Mouse (Mus musculus) forebrain, embryonic 15.5 days (tissue): ENCODE measurements around the gene Gm27021. TPM values are rescaled to one million over a fixed set of nuclear protein-coding genes. Genes with fewer than 3 reads are reported as not detected.

Experiments
- polyA plus RNA-seq: library from polyadenylated mRNA; unstranded; fragments of >200 nt; fragmentation: Nextera tagmentation; extraction: Ambion mirVana; gene quantifications from 2 replicates; pipeline ENCODE4 v1.2.1, GENCODE M21; 2015

Gm27021 gene
- polyA plus RNA-seq, 1 experiment from 2014 or later, result 6.6 TPM

Other genes with a start within 250 kb of the Gm27021 start
- 27.1 and 34.2 TPM in 2 replicates for gene Gins2, start 78.8 kb downstream of the Gm27021 start, polyA plus RNA-seq
- gene 1190005I06Rik, start 20.4 kb downstream of the Gm27021 start, polyA plus RNA-seq, result 8.3 and 11.3 TPM in 2 replicates
- 971 and 990 TPM in 2 replicates for gene Cox4i1, start 143 bp upstream of the Gm27021 start, polyA plus RNA-seq
- 168 and 178 TPM in 2 replicates for gene Emc8, start 494 bp upstream of the Gm27021 start, polyA plus RNA-seq
- gene Irf8, start 68.3 kb upstream of the Gm27021 start, polyA plus RNA-seq, result 4.0 and 4.8 TPM in 2 replicates